Mouse (Mus musculus): ENCODE data around the gene Stra8.

Gene Stra8

GRCm38 (mm10) chr6:34919956-34920355 lies at the start of gene Stra8:
Gene Stra8, plus strand, starts transcription at chr6:34920163.
- no peak for DNase-seq (ENCODE audit: low read depth, low spot score)

DNA sequence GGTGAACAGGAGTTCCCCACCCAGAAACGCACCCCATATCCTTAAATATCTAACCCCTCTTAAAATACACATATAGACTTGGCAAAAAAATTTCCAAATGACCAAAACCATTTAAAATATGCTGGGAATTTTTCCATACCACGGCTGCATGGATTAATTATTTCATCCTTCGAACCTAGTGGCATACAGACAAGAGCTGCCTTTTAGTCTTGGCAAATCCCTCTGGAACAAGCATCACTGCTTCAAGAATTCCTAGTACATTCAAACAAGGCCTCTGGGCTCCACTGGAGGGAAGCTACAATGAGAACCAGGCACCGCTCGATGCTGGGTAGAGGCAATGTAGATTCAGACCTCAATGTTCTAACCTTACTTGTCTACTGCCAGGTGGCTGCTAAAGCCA lies 49.2 kb upstream of the Stra8 start:
- no peak for DNase-seq (ENCODE audit: low read depth, low spot score)

GRCm38 (mm10) chr6:34871929-34872328 lies 48.0 kb upstream of the Stra8 start:
- DNase-seq (ENCODE audit: low read depth, low spot score): no peak

GRCm38 (mm10) chr6:34872871-34873270 lies 47.1 kb upstream of the Stra8 start:
- DNase-seq (ENCODE audit: low read depth, low spot score): no peak

DNA sequence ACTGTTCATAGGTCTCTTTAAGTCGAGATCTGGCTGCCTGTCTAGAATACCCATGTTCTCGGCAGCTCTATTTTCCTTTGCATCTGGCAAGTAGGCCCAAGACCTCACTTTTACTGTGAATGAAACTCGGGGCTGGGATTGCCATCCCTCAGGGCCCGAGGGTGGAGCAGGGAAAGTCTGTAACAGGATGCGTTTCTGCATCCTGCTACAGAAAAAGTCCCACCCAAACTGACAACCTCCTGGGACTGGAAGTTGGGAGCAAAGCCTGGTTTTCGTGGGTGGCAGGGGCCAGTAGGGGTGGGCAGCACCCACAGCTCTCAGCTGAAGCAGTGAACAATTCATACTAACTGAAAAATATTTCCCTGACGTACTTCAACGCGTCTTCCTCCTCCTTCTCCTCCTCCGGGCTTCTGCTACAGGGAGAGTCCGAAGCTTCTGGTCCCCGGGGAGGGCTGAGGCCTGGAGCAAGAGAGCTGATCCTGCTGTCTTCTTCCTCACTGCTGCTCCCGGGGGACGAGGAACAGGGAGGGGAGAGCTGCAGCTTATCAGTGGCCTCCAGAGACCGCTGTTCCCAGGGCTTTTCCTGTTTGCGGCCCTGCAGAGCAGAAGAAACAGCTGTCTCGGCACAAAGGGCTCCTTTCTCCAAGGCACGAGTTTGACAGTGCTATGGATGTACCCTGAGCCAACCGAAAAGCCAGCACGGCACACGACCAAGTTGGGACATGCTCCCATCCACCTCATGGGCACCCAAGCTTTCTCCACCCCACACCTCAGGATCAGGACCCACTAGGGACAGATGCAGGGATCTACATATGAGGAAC lies 45.7 kb upstream of the Stra8 start:
- DNase-seq (ENCODE audit: low read depth, low spot score): peak; percentile 78

DNA sequence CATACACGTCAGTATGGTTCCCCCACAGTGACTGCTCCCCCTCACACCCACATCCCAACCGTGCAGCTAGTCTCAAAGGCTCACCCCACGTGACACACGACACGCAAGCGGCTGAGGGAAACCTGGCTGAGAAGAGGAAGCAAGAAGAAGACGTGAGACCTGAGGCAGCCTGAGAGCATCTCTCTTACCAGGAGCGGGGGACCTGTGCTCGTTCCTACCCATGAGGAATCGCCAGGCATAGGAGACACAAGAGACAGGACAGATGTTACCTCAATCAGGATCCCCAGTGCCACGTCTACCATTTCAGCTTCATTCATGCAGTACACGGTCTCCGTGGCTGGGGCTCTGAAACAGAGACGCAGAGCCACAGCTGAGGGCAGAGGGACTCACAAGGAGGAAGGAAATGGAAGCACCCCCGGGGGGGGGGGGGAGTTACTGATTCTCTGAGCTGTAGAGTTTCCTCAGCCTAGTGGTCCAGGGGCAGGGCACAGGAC lies 44.6 kb upstream of the Stra8 start:
- no peak for DNase-seq (ENCODE audit: low read depth, low spot score)

GRCm38 (mm10) chr6:34875966-34876834 lies 43.8 kb upstream of the Stra8 start:
- DNase-seq (ENCODE audit: low read depth, low spot score): no peak

- no peak for DNase-seq (ENCODE audit: low read depth, low spot score)
Observed at GRCm38 (mm10) chr6:34876835-34877156, 43.2 kb upstream of the Stra8 start.

- peak; percentile 91 for DNase-seq (ENCODE audit: low read depth, low spot score)
Observed at GRCm38 (mm10) chr6:34877509-34878321, 42.2 kb upstream of the Stra8 start, which contains the start of gene Cyren. Gene Cyren, minus strand, starts transcription at chr6:34878060.

- no peak for DNase-seq (ENCODE audit: low read depth, low spot score)
Observed at GRCm38 (mm10) chr6:34879101-34879740, 40.7 kb upstream of the Stra8 start.

DNA sequence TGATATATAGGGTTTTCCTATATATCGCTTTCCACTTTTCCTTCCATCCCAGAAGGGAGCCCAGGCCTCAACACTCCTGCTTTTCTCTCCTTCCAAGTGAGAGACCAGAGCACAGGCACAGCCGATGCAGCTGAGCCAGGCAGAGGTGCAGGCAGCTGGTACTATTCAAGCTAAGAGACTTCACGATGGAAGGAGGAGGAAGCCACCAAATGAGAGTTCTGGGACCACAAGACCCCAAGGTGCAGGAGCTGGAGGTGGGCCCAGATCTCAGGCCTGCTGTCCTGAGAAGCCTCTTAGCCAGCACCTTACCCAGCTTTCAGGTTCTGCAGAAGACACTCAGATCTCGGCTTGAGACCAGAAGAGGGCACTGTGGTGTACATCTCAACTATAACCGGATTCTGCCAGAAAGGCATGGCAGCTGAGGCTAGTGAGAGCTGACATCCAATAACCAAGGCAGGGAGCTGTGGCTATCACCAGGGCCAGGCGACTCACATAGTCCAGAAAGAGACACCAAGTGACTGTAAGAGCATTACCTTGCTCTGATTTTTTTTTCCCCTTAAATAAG lies 40.0 kb upstream of the Stra8 start:
- DNase-seq (ENCODE audit: low read depth, low spot score): no peak

DNA sequence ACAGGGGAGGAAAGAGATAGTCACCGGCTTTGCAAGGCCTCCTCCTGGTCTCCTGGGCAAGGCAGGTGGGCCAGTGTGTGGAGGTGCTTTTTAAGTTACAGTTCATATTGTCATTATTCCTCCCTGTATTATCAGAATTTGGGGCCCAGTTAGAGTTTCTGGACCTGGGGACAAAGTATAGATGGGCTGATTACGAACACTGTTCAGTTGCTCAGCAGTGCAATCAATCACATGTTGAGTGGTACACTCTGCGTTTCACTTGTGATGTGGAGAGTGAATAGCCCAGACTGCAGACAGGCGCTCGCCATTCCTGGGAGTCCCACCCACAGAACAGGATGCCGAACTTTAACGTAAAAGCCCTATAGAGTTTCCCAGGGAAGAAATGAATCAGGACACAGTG lies 35.2 kb upstream of the Stra8 start:
- DNase-seq (ENCODE audit: low read depth, low spot score): no peak

DNA sequence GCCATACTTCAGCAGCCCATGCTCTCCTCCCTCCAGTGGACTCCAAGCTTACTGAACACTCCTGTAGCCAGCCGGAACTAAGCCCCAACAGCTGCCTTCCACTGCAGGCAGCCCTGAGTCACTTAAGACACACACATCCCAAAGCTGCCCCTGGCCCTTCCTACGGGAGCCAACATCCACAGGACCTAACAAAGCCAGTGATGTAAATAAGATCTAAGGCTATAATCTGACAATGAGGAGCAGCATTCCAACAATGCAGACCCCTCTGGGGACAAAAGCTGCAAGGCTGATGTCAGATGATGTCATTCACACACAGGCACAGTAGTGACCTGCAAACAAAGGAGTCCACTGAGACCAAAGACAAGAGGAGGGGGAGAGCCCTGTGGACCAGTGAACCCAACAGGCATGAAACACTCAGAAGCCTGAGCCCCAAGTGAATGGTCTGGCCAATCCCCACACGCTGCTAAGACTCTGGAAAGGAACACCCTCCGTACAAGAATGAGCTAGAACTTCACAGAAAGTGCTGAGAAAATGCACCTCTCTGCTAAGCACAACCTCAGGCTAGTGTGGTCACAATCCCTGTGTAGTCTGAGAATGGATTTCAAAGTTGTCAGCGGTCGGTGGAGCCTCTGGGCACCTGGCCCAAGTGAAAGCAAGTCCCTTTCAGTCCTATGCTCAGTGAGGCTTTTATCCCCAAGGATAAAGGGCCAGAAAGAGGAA lies 32.7 kb upstream of the Stra8 start:
- DNase-seq (ENCODE audit: low read depth, low spot score): no peak

DNA sequence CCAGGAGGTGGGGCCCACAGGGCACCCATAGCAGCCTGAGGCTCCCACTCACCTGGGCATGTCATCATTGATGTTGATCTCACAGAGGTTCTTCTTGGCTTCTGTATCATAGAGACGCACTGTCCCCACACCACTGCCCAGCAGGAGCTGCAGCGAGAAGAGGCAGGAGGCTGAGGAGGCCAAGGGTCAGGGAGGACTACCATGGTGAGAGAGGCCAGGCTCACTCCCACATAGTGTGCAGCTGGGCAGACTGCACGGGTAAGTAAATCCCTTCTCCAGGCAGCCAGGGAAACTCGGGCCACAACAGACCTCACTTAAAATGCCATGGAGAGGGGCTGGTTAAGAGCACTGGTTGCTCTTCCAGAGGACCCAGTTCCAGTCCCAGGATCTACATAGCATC lies 30.8 kb upstream of the Stra8 start:
- no peak for DNase-seq (ENCODE audit: low read depth, low spot score)

DNA sequence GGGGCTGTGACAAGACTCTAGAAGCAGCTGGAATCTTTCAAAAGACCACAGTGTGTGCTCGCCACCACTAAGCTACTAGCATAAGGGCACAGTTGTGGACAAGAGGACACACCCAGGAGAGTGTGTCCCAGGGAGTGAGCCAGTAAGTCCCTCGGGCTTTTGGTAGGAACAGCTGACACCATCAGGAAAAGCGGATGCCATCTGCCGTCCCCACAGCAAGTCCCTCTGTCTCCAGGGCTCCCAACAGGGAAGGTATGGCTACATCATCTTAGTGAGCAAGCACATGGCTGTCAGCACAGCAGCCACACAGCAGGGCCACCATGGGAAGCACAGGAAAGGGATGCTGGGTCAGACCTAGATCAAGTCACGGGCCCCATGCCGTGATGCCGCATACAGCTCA lies 24.4 kb upstream of the Stra8 start:
- DNase-seq (ENCODE audit: low read depth, low spot score): no peak

GRCm38 (mm10) chr6:34896168-34896780 lies 23.7 kb upstream of the Stra8 start:
- DNase-seq (ENCODE audit: low read depth, low spot score): no peak

- DNase-seq (ENCODE audit: low read depth, low spot score): no peak
Observed at GRCm38 (mm10) chr6:34899127-34899526, 20.8 kb upstream of the Stra8 start.

GRCm38 (mm10) chr6:34900990-34901389 lies 19.0 kb upstream of the Stra8 start:
- no peak for DNase-seq (ENCODE audit: low read depth, low spot score)

GRCm38 (mm10) chr6:34901911-34902444 lies 18.0 kb upstream of the Stra8 start:
- no peak for DNase-seq (ENCODE audit: low read depth, low spot score)

DNA sequence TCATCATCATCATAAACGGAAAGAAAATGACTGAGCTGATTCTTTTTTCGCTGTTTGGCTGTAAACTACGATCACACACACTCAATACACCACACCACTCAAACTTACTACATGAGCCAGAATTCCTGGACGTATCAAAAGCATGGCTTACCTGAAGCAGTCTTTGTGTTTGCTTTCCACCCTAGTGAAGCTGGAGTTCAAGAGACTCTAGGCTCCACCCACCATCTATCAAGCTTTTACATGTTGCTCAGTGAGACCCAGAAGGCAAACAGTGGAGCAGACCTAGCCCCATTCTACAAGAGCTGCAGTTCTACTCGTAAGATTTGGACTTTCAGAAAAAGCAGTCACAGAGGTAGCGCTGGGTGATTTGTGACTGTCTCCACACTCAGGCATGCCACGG lies 17.4 kb upstream of the Stra8 start:
- no peak for DNase-seq (ENCODE audit: low read depth, low spot score)

Data from skeletal muscle tissue, adult 2 months (tissue).